Mouse (Mus musculus) brain, embryonic 14.5 days (tissue): ENCODE results near the gene Slc39a11. TPM values are rescaled to one million over a fixed set of nuclear protein-coding genes. Genes with fewer than 3 reads are reported as not detected.
A peak's percentile ranks its signal among the peaks of the same experiment; 100 is the strongest.

Experiments
- DNase-seq: peaks from one replicate; pipeline ENCODE4 v3.0.0-alpha.2; 2011; ENCODE audit warnings: low read depth
- CTCF ChIP-seq: fragments of 200-500 bp; IDR thresholded peaks from 2 replicates; pipeline ENCODE4 v1.5.1; 2012; ENCODE audit warnings: inconsistent platforms, mild to moderate bottlenecking, moderate library complexity, borderline replicate concordance; ENCODE audit not compliant: insufficient read depth, insufficient read length; ENCODE audit errors: extremely low read depth
- POLR2A ChIP-seq: fragments of 200-500 bp; IDR thresholded peaks from 2 replicates; pipeline ENCODE4 v1.6.1; 2012; ENCODE audit warnings: mild to moderate bottlenecking, inconsistent platforms, borderline replicate concordance; ENCODE audit not compliant: poor library complexity, insufficient read depth, insufficient read length, severe bottlenecking; ENCODE audit errors: extremely low read depth
- polyA plus RNA-seq: library from polyadenylated mRNA; depleted of rRNA; stranded (reverse); fragments of >200 nt; gene quantifications from 2 replicates; pipeline ENCODE4 v1.2.3, GENCODE M21; 2012

The Slc39a11 gene
- polyA plus RNA-seq, 1 experiment = 24.3 TPM

GRCm38 (mm10) chr11:113552539-113552938, 97.3 kb downstream of the Slc39a11 start:
- peak; percentile 33 for DNase-seq
- no peak for TF ChIP-seq POLR2A
- TF ChIP-seq CTCF = no peak

GRCm38 (mm10) chr11:113546217-113546877, 103.5 kb downstream of the Slc39a11 start:
- no peak for DNase-seq
- no peak for TF ChIP-seq POLR2A
- no peak for TF ChIP-seq CTCF

- TF ChIP-seq CTCF = no peak
- no peak for DNase-seq
These were observed 105.8 kb downstream of the Slc39a11 start for GRCm38 (mm10) chr11:113544017-113544640.

- TF ChIP-seq CTCF (no peak), POLR2A (no peak)
- no peak for DNase-seq
These were observed 108.8 kb downstream of the Slc39a11 start for GRCm38 (mm10) chr11:113541073-113541472.

- TF ChIP-seq CTCF (no peak), POLR2A (no peak)
- DNase-seq = peak; percentile 97
These were observed 110.2 kb downstream of the Slc39a11 start for GRCm38 (mm10) chr11:113539502-113540209.

- TF ChIP-seq POLR2A (no peak), CTCF (no peak)
- no peak for DNase-seq
These were observed 110.8 kb downstream of the Slc39a11 start for GRCm38 (mm10) chr11:113539079-113539478.

- no peak for DNase-seq
- TF ChIP-seq POLR2A (no peak), CTCF (no peak)
These were observed 111.4 kb downstream of the Slc39a11 start for GRCm38 (mm10) chr11:113538406-113538917.

- DNase-seq = no peak
These were observed 112.2 kb downstream of the Slc39a11 start for GRCm38 (mm10) chr11:113537715-113538114.

GRCm38 (mm10) chr11:113537199-113537586, 112.7 kb downstream of the Slc39a11 start:
- no peak for TF ChIP-seq POLR2A
- TF ChIP-seq CTCF = no peak
- DNase-seq = no peak

More at GRCm38 (mm10) chr11:113537715-113538114, 112.2 kb downstream of the Slc39a11 start:
- TF ChIP-seq POLR2A (no peak), CTCF (no peak)

- DNase-seq = no peak
- TF ChIP-seq POLR2A (no peak), CTCF (no peak)
These were observed 113.3 kb downstream of the Slc39a11 start for GRCm38 (mm10) chr11:113536308-113537198.
